19 mouse cellular contexts compared by ENCODE assay signal in the genomic region with DNA sequence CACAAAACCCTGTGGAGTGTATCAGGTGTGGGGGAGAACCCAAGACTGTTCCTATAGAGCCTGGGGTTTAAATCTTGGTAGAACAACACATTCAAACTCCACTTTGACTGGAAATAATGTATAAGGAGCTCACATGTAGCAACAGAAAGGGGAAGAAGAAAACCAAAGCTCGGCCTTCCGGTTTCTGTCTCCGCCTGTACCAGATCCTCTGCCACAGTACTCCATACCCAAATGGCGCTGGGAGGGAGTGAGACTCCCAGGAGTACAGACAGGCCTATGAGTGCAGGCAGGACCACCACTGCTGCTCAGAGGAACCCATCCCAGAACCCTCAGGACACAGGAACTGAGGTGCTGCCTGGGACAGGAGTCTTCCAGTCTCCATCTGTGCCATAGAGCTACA. TPM values are rescaled to one million over a fixed set of nuclear protein-coding genes. Genes with fewer than 3 reads are reported as not detected.
"Had no signal": no experiment of that assay in that cellular context is flagged by ENCODE, and none has a peak within 500 bp of the region (broad histone marks: within the 10 kb centered on the region; RNA-seq: fewer than 3 reads in every experiment).

No protein-coding gene starts in this region.

- H3K4me1 ChIP-seq: midbrain, embryonic 10.5 days; midbrain, embryonic 12.5 days; neural tube, embryonic 13.5 days; neural tube, embryonic 15.5 days had no signal

- H3K9ac ChIP-seq: liver, embryonic 14.5 days; lung, embryonic 14.5 days; midbrain, embryonic 12.5 days; neural tube, embryonic 13.5 days; neural tube, embryonic 15.5 days had no signal

- H3K27ac ChIP-seq: liver, embryonic 14.5 days; midbrain, embryonic 10.5 days; midbrain, embryonic 12.5 days; neural tube, embryonic 13.5 days; neural tube, embryonic 15.5 days had no signal

- H3K36me3 ChIP-seq: midbrain, embryonic 10.5 days; midbrain, embryonic 12.5 days; neural tube, embryonic 13.5 days; neural tube, embryonic 15.5 days had no signal

- DNase-seq: lung, adult 18-20 months; lung, embryonic 14.5 days; lung, postnatal 10 days; midbrain, embryonic 14.5 days; retina, postnatal 1 day; right cerebral cortex, adult 18-20 months; right cerebral cortex, postnatal 25 days; right cerebral cortex, postnatal 4 days; spleen, adult 18-20 months; thymus, adult 18-20 months; thymus, postnatal 14 days; thymus, postnatal 36 days had no signal

- H3K4me3 ChIP-seq: midbrain, embryonic 10.5 days; midbrain, embryonic 12.5 days; myocyte; neural tube, embryonic 13.5 days; neural tube, embryonic 15.5 days had no signal

- H3K9me3 ChIP-seq: midbrain, embryonic 10.5 days; midbrain, embryonic 12.5 days; neural tube, embryonic 13.5 days; neural tube, embryonic 15.5 days had no signal

- H3K27me3 ChIP-seq: midbrain, embryonic 12.5 days; neural tube, embryonic 13.5 days; neural tube, embryonic 15.5 days had no signal

- H3K4me2 ChIP-seq: lung, embryonic 14.5 days; midbrain, embryonic 12.5 days; neural tube, embryonic 13.5 days; neural tube, embryonic 15.5 days had no signal

RNA-seq across cellular contexts. Expression of gene Sfrp2, which starts 57.7 kb away (rescaled TPM):
- total RNA-seq: megakaryocyte-erythroid progenitor cell, adult 5-6 weeks had no signal
